Mouse (Mus musculus) brown adipose tissue, adult 24 weeks (tissue): Measurements from ENCODE around the gene Tmem234. TPM values are rescaled to one million over a fixed set of nuclear protein-coding genes. Genes with fewer than 3 reads are reported as not detected.

Experiments used
- H3K27ac ChIP-seq: fragments of 200-500 bp; replicated peaks from 2 replicates; pipeline ENCODE4 v1.5.1; 2012; ENCODE audit warnings: low read depth, mild to moderate bottlenecking, low read length
- H3K4me1 ChIP-seq: fragments of 200-500 bp; 2 replicates; pipeline ENCODE4 v1.6.1; 2012; ENCODE audit warnings: low read length, mixed read lengths; ENCODE audit not compliant: control insufficient read depth, insufficient read depth, insufficient read length
- H3K4me3 ChIP-seq: fragments of 200-500 bp; 2 replicates; pipeline ENCODE4 v1.5.1; 2012; ENCODE audit warnings: low read depth, mild to moderate bottlenecking, low read length, moderate library complexity; ENCODE audit not compliant: insufficient read depth
- polyA plus RNA-seq: library from polyadenylated mRNA; stranded (reverse); fragments of >200 nt; gene quantifications from 2 replicates; pipeline ENCODE4 v1.2.4, GENCODE M21; 2012; ENCODE audit not compliant: missing spikeins, insufficient read depth, insufficient read length

Tmem234 gene
- polyA plus RNA-seq, 1 experiment, result 96.6 TPM

- Histone ChIP-seq H3K4me1 (peaks cover 2% of the 10 kb centered on the region; the same call in 1 of the 2 replicates), H3K27ac (0 out of 2 replicates have a peak overlapping the region, but pooled peaks have one; percentile 8), H3K4me3 (no peak overlapping the region)
Observed at GRCm38 (mm10) chr4:129572236-129573092, 28.0 kb upstream of the Tmem234 start.

- Histone ChIP-seq H3K4me1 (peaks cover 5% of the 10 kb centered on the region), H3K4me3 (no peak overlapping the region), H3K27ac (no peak overlapping the region)
Observed at GRCm38 (mm10) chr4:129573093-129573370, 27.4 kb upstream of the Tmem234 start.

GRCm38 (mm10) chr4:129573430-129573829 lies 27.0 kb upstream of the Tmem234 start, which contains the start of gene Lck:
Gene Lck, minus strand, starts transcription at chr4:129573641.
- peaks cover 7% of the 10 kb centered on the region for H3K4me1 ChIP-seq
- H3K4me3 ChIP-seq, result no peak within 1 kb of the TSS
- H3K27ac ChIP-seq, result 0 out of 2 replicates have a peak within 1 kb of the TSS, but pooled peaks have one; percentile 8

- Histone ChIP-seq H3K4me3 (no peak overlapping the region), H3K27ac (no peak overlapping the region), H3K4me1 (peaks cover 11% of the 10 kb centered on the region)
Observed at GRCm38 (mm10) chr4:129575171-129575844, 25.2 kb upstream of the Tmem234 start.

GRCm38 (mm10) chr4:129576863-129577491 lies 23.5 kb upstream of the Tmem234 start:
- Histone ChIP-seq H3K4me3 (0 out of 2 replicates have a peak overlapping the region, but pooled peaks have one; percentile 0), H3K27ac (no peak overlapping the region), H3K4me1 (peaks cover 11% of the 10 kb centered on the region)

- Histone ChIP-seq H3K4me3 (0 out of 2 replicates have a peak overlapping the region, but pooled peaks have one; percentile 2), H3K4me1 (peaks cover 11% of the 10 kb centered on the region), H3K27ac (no peak overlapping the region)
Observed at GRCm38 (mm10) chr4:129577688-129578087, 22.8 kb upstream of the Tmem234 start.

- H3K4me3 ChIP-seq, result 0 out of 2 replicates have a peak within 1 kb of the TSS, but pooled peaks have one; percentile 2
- H3K4me1 ChIP-seq, result peaks cover 9% of the 10 kb centered on the region
- H3K27ac ChIP-seq, result peak within 1 kb of the TSS; percentile 57
Observed at GRCm38 (mm10) chr4:129578466-129578865, 22.0 kb upstream of the Tmem234 start, which contains the start of gene Fam167b. Gene Fam167b, minus strand, starts transcription at chr4:129578549.

GRCm38 (mm10) chr4:129580347-129580746 lies 20.1 kb upstream of the Tmem234 start:
- peak overlapping the region; percentile 29 for H3K27ac ChIP-seq

GRCm38 (mm10) chr4:129582251-129582650 lies 18.2 kb upstream of the Tmem234 start:
- peaks cover 9% of the 10 kb centered on the region for H3K4me1 ChIP-seq
- H3K4me3 ChIP-seq, result no peak overlapping the region
- no peak overlapping the region for H3K27ac ChIP-seq

More at GRCm38 (mm10) chr4:129580347-129580746, 20.1 kb upstream of the Tmem234 start:
- Histone ChIP-seq H3K4me3 (no peak overlapping the region), H3K4me1 (peaks cover 9% of the 10 kb centered on the region)

GRCm38 (mm10) chr4:129584370-129584769 lies 16.1 kb upstream of the Tmem234 start:
- Histone ChIP-seq H3K27ac (peak overlapping the region; percentile 69), H3K4me3 (peak overlapping the region; percentile 72)

GRCm38 (mm10) chr4:129584884-129585608 lies 15.4 kb upstream of the Tmem234 start:
- H3K4me3 ChIP-seq, result peak overlapping the region; percentile 72
- H3K4me1 ChIP-seq, result no peaks in the 10 kb centered on the region; the same call in 1 of the 2 replicates
- H3K27ac ChIP-seq, result peak overlapping the region; percentile 69

More at GRCm38 (mm10) chr4:129584370-129584769, 16.1 kb upstream of the Tmem234 start:
- no peaks in the 10 kb centered on the region; the same call in 1 of the 2 replicates for H3K4me1 ChIP-seq

- Histone ChIP-seq H3K4me1 (no peaks in the 10 kb centered on the region), H3K27ac (no peak overlapping the region), H3K4me3 (no peak overlapping the region)
Observed at GRCm38 (mm10) chr4:129585773-129586172, 14.7 kb upstream of the Tmem234 start.

GRCm38 (mm10) chr4:129586943-129587342 lies 13.5 kb upstream of the Tmem234 start:
- Histone ChIP-seq H3K27ac (no peak overlapping the region), H3K4me3 (no peak overlapping the region), H3K4me1 (no peaks in the 10 kb centered on the region)

GRCm38 (mm10) chr4:129588865-129589264 lies 11.6 kb upstream of the Tmem234 start:
- no peak overlapping the region for H3K4me3 ChIP-seq
- H3K27ac ChIP-seq, result no peak overlapping the region
- no peaks in the 10 kb centered on the region for H3K4me1 ChIP-seq
